Mouse (Mus musculus): ENCODE results near the gene 1520401A03Rik. TPM values are rescaled to one million over a fixed set of nuclear protein-coding genes. Genes with fewer than 3 reads are reported as not detected.

Gene 1520401A03Rik
- total and polyA plus RNA-seq, 3 experiments, result 0.08 TPM; not detected in 2

- H3K27me3 ChIP-seq (replicated peaks), result no peaks in the 10 kb centered on the region
- peaks cover 50 to 79% of the 10 kb centered on the region in 2 experiments for H3K36me3 ChIP-seq (replicated peaks in 1 of 2; ENCODE audit: control insufficient read depth in 1 of 2, insufficient read depth in 1 of 2, low read length in 1 of 2)
- H3K4me3 ChIP-seq (replicated peaks in 1 of 3; ENCODE audit: low read depth in 2 of 3, low read length in 2 of 3, poor library complexity in 1 of 3), result no peak overlapping the region
- in situ Hi-C loops (cut with MboI; ENCODE audit: low pct_ligation_motif_present, low pct_unique_long_range_greater_than_20kb, low sequenced_read_pairs), result no loop called here
- no peak for DNase-seq (ENCODE audit: extremely low read depth)
- no peak overlapping the region for H3K27ac ChIP-seq (ENCODE audit: insufficient read depth, low read depth)
- TF ChIP-seq PAX5 (IDR thresholded peaks at IDR 0.05; ENCODE audit: low read length), result no peak
- no peak for TF ChIP-seq JUND (conservative IDR thresholded peaks at IDR 0.05; ENCODE audit: low read depth, low read length)
- dilution Hi-C loops (cut with MboI; ENCODE audit: extremely low pct_ligation_motif_present, extremely low pct_unique_long_range_greater_than_20kb, low sequenced_read_pairs), result no loop called here
- no peaks in the 10 kb centered on the region for H3K79me2 ChIP-seq (replicated peaks; ENCODE audit: control insufficient read depth, extremely low read depth, insufficient read depth, poor library complexity, severe bottlenecking)
- no peak overlapping the region for H3K4me2 ChIP-seq (ENCODE audit: insufficient read depth, low read depth, poor library complexity, severe bottlenecking)
- no peaks in the 10 kb centered on the region for H3K4me1 ChIP-seq (ENCODE audit: control insufficient read depth in 1 of 2, insufficient read depth in 2 of 2)
- H3K9me3 ChIP-seq (replicated peaks; ENCODE audit: low read length), result peaks cover 5% of the 10 kb centered on the region
- H3K9ac ChIP-seq (ENCODE audit: insufficient read depth, low read depth), result no peak overlapping the region
Observed at GRCm38 (mm10) chr17:23757581-23757980, 35.0 kb upstream of the 1520401A03Rik start.

- no peaks in the 10 kb centered on the region for H3K27me3 ChIP-seq (replicated peaks)
- H3K4me3 ChIP-seq (replicated peaks in 1 of 3; ENCODE audit: low read depth in 2 of 3, low read length in 2 of 3, poor library complexity in 1 of 3), result no peak overlapping the region
- TF ChIP-seq JUN (IDR thresholded peaks at IDR 0.05; ENCODE audit: insufficient read depth, low read depth, low read length), result no peak
- TF ChIP-seq USF1 (IDR thresholded peaks at IDR 0.05; ENCODE audit: low read depth, low read length), result no peak
- no peak for TF ChIP-seq HCFC1 (IDR thresholded peaks at IDR 0.05; ENCODE audit: low read depth, low read length)
- TF ChIP-seq MYC (IDR thresholded peaks at IDR 0.05; ENCODE audit: low read depth, low read length), result no peak
- TF ChIP-seq POLR2AphosphoS2 (IDR thresholded peaks at IDR 0.05; ENCODE audit: low read depth, low read length), result no peak
- no peak for DNase-seq (ENCODE audit: extremely low read depth)
- in situ Hi-C loops (cut with MboI; ENCODE audit: low pct_ligation_motif_present, low pct_unique_long_range_greater_than_20kb, low sequenced_read_pairs) (no loop called here), dilution Hi-C loops (cut with MboI; ENCODE audit: extremely low pct_ligation_motif_present, extremely low pct_unique_long_range_greater_than_20kb, low sequenced_read_pairs) (no loop called here)
- no peaks in the 10 kb centered on the region for H3K4me1 ChIP-seq (ENCODE audit: control insufficient read depth in 1 of 2, insufficient read depth in 2 of 2)
- H3K36me3 ChIP-seq (replicated peaks in 1 of 2; ENCODE audit: control insufficient read depth in 1 of 2, insufficient read depth in 1 of 2, low read length in 1 of 2), result peaks cover 59 to 78% of the 10 kb centered on the region in 2 experiments
- H3K79me2 ChIP-seq (replicated peaks; ENCODE audit: control insufficient read depth, extremely low read depth, insufficient read depth, poor library complexity, severe bottlenecking), result no peaks in the 10 kb centered on the region
- no peak overlapping the region for H3K4me2 ChIP-seq (ENCODE audit: insufficient read depth, low read depth, poor library complexity, severe bottlenecking)
- peaks cover 5% of the 10 kb centered on the region for H3K9me3 ChIP-seq (replicated peaks; ENCODE audit: low read length)
- no peak overlapping the region for H3K27ac ChIP-seq (ENCODE audit: insufficient read depth, low read depth)
- no peak overlapping the region for H3K9ac ChIP-seq (ENCODE audit: insufficient read depth, low read depth)
Observed at GRCm38 (mm10) chr17:23755689-23756088, 33.1 kb upstream of the 1520401A03Rik start.

GRCm38 (mm10) chr17:23749400-23750191 lies 27.0 kb upstream of the 1520401A03Rik start:
- Histone ChIP-seq H3K4me2 (ENCODE audit: insufficient read depth, low read depth, poor library complexity, severe bottlenecking) (peak overlapping the region; percentile 72), H3K27me3 (replicated peaks) (peaks cover 17% of the 10 kb centered on the region), H3K4me1 (ENCODE audit: control insufficient read depth in 1 of 2, insufficient read depth in 2 of 2) (peaks cover 31 to 54% of the 10 kb centered on the region in 2 experiments)

More at GRCm38 (mm10) chr17:23749400-23750191, 27.0 kb upstream of the 1520401A03Rik start:
- dilution Hi-C loops (cut with MboI; ENCODE audit: extremely low pct_ligation_motif_present, extremely low pct_unique_long_range_greater_than_20kb, low sequenced_read_pairs) (no loop called here), in situ Hi-C loops (cut with MboI; ENCODE audit: low pct_ligation_motif_present, low pct_unique_long_range_greater_than_20kb, low sequenced_read_pairs) (no loop called here)
- TF ChIP-seq USF2 (conservative IDR thresholded peaks at IDR 0.05; ENCODE audit: low read depth, low read length), result no peak
- 0 out of 2 replicates have a peak, but pooled peaks have one; percentile 37 for TF ChIP-seq MAX (IDR thresholded peaks at IDR 0.05; ENCODE audit: low read length)
- TF ChIP-seq MAZ (IDR thresholded peaks at IDR 0.05; ENCODE audit: low read depth, low read length), result no peak
- TF ChIP-seq MYC (IDR thresholded peaks at IDR 0.05; ENCODE audit: low read depth, low read length), result no peak
- 0 out of 2 replicates have a peak, but pooled peaks have one; percentile 6 for TF ChIP-seq ETS1 (conservative IDR thresholded peaks at IDR 0.05; ENCODE audit: low read depth, low read length)
- peak; percentile 52; the same call in 1 of the 2 replicates for TF ChIP-seq NELFE (IDR thresholded peaks at IDR 0.05; ENCODE audit: low read depth, low read length)
- H3K36me3 ChIP-seq (replicated peaks in 1 of 2; ENCODE audit: control insufficient read depth in 1 of 2, insufficient read depth in 1 of 2, low read length in 1 of 2), result peaks cover 21 to 35% of the 10 kb centered on the region in 2 experiments
- H3K79me2 ChIP-seq (replicated peaks; ENCODE audit: control insufficient read depth, extremely low read depth, insufficient read depth, poor library complexity, severe bottlenecking), result no peaks in the 10 kb centered on the region
- H3K4me3 ChIP-seq (replicated peaks in 1 of 3; ENCODE audit: low read depth in 2 of 3, low read length in 2 of 3, poor library complexity in 1 of 3), result peak overlapping the region; percentile 34 to 48 (median 43)
- H3K27ac ChIP-seq (ENCODE audit: insufficient read depth, low read depth), result no peak overlapping the region
- peak overlapping the region; percentile 55; the same call in 1 of the 2 replicates for H3K9ac ChIP-seq (ENCODE audit: insufficient read depth, low read depth)
- H3K9me3 ChIP-seq (replicated peaks; ENCODE audit: low read length), result no peaks in the 10 kb centered on the region
- DNase-seq (ENCODE audit: extremely low read depth), result no peak

All from CH12.LX (cell line).